Mouse (Mus musculus) hindbrain, embryonic 12.5 days (tissue): ENCODE measurements around the gene Tesk1. TPM values are rescaled to one million over a fixed set of nuclear protein-coding genes. Genes with fewer than 3 reads are reported as not detected.
"Not testable (repeated sequence)": the region's sequence is repeated elsewhere in the genome, so short reads cannot be mapped to it uniquely, and the experiment has no call there.

Source experiments
- ATAC-seq: fragments of 200-750 bp; cut with Nextera tagmentation; 2 replicates; pipeline ENCODE4 v1.8.0; 2017; ENCODE audit warnings: moderate TSS enrichment; ENCODE audit not compliant: low FRiP score
- H3K27ac ChIP-seq: fragments of 300-500 bp; sonication (generic); 2 replicates; pipeline ENCODE4 v1.5.1; 2016; ENCODE audit warnings: mild to moderate bottlenecking
- H3K27me3 ChIP-seq: fragments of 300-500 bp; sonication (generic); 2 replicates; pipeline ENCODE4 v1.6.1; 2016; ENCODE audit warnings: mild to moderate bottlenecking
- H3K36me3 ChIP-seq: fragments of 300-500 bp; sonication (generic); 2 replicates; pipeline ENCODE4 v1.6.1; 2016; ENCODE audit warnings: mild to moderate bottlenecking
- H3K4me1 ChIP-seq: fragments of 300-500 bp; sonication (generic); 2 replicates; pipeline ENCODE4 v1.6.1; 2016
- H3K4me2 ChIP-seq: fragments of 300-500 bp; sonication (generic); replicated peaks from 2 replicates; pipeline ENCODE4 v1.6.1; 2016; ENCODE audit warnings: mild to moderate bottlenecking
- H3K4me3 ChIP-seq: fragments of 300-500 bp; sonication (generic); 2 replicates; pipeline ENCODE4 v1.5.1; 2016; ENCODE audit warnings: mild to moderate bottlenecking
- H3K9ac ChIP-seq: fragments of 300-500 bp; sonication (generic); 2 replicates; pipeline ENCODE4 v1.6.1; 2016; ENCODE audit warnings: mild to moderate bottlenecking, moderate library complexity
- H3K9me3 ChIP-seq: fragments of 300-500 bp; sonication (generic); replicated peaks from 2 replicates; pipeline ENCODE4 v1.6.1; 2016; ENCODE audit warnings: mild to moderate bottlenecking
- WGBS: fragments of 180-500 bp; shearing (Covaris S2); methylation state at CpG from one replicate; pipeline ENCODE4 v1.1.7; 2016; 5-methylcytosine and 5-hydroxymethylcytosine counted together
- polyA plus RNA-seq: library from polyadenylated mRNA; unstranded; fragments of >200 nt; fragmentation: Nextera tagmentation; extraction: Ambion mirVana; gene quantifications from 2 replicates; pipeline ENCODE4 v1.2.1, GENCODE M21; 2016

Tesk1 gene
- polyA plus RNA-seq, 1 experiment from 2014 or later = 16.2 TPM

DNA sequence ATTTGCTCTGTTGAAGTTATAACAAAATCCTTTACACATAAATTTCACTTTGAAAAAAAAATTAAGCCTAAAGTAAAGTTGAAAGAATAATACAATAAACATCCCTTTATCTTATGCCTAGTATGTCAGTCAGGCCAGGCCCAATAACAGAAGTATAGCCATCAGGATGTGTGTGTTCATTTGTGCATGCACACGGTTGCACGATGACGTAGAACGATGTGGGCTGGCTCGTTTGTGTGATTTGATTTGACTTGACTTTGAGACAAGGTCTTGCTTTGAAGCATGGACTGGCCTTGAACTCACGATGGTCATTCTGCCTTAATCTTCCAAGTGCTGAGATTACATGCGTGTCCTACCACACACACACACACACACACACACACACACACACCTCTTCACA, 25.1 kb downstream of the Tesk1 start:
- Histone ChIP-seq H3K9ac (no peak overlapping the region), H3K9me3 (no peaks in the 10 kb centered on the region), H3K4me3 (no peak overlapping the region), H3K27me3 (no peaks in the 10 kb centered on the region), H3K4me2 (no peak overlapping the region), H3K27ac (no peak overlapping the region), H3K4me1 (no peaks in the 10 kb centered on the region), H3K36me3 (no peaks in the 10 kb centered on the region)
- 93% methylated on average over 7 of the region's 7 CpGs for WGBS
- no peak for ATAC-seq

DNA sequence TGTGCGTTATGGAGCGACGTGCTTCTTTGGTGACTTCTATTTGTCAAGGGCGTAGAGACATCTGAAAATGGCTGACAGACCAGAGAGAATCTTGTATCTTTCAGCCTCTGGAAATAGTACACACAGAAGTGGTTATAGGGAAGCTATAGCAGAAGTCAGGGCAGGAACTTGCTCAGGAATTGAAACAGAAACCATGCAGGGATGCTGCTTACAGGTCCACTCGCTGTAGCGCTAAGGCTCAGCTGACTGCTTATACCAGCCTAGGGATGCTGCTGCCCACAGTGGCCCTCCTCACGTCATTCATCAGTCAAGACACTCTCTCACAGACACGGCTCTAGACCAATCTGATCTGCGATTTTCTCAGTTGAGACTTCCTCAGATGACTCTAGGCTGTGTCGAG, 28.6 kb downstream of the Tesk1 start:
- H3K27me3 ChIP-seq = no peaks in the 10 kb centered on the region
- H3K9ac ChIP-seq = no peak overlapping the region
- H3K4me3 ChIP-seq = no peak overlapping the region
- H3K36me3 ChIP-seq = no peaks in the 10 kb centered on the region
- 93% methylated on average over 10 of the region's 10 CpGs for WGBS
- H3K27ac ChIP-seq = no peak overlapping the region
- no peak overlapping the region for H3K4me2 ChIP-seq
- ATAC-seq = no peak
- H3K9me3 ChIP-seq = no peaks in the 10 kb centered on the region
- no peaks in the 10 kb centered on the region for H3K4me1 ChIP-seq

DNA sequence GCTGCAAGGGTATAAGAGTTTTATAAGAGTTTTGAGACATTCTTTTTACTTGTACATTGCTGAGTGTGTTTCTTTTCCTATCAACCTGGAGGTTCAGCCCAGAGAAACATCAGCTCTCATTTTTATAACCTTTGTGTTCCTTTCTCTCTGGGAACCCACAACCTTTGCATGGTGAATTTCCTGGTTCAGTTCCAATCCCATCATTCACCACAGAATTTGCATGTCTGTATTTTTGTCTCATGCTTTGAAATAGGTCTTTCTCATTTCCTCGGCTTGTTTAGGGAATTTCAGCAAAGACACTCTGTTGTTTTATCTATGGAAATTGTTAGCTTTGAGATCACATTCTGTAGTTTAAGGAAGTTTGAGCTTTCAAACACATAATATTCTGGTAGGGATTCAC, 31.9 kb downstream of the Tesk1 start:
- no peak for ATAC-seq
- Histone ChIP-seq H3K27ac (no peak overlapping the region), H3K9ac (no peak overlapping the region), H3K27me3 (no peaks in the 10 kb centered on the region), H3K4me2 (no peak overlapping the region), H3K4me1 (peaks cover 3% of the 10 kb centered on the region; the same call in 1 of the 2 replicates), H3K36me3 (no peaks in the 10 kb centered on the region), H3K9me3 (no peaks in the 10 kb centered on the region), H3K4me3 (no peak overlapping the region)
- WGBS = 84% methylated on average over 1 of the region's 1 CpGs

DNA sequence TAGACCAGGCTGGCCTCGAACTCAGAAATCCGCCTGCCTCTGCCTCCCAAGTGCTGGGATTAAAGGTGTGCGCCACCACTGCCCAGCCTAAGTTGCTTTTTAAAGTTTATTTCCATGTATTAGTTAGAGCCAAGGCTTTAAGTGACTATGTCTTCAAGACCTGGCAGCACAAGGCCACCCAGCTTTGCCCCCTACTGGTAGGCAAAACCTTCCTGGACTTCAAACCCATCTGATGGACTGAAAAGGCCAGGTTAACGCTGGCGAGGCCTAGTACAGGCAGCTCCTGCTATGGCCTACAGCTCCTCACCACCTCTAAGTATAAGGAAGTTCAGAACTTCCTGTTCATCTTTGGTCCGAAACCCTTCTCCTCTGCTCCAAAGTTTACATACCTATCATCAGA, 34.9 kb downstream of the Tesk1 start:
- H3K9ac ChIP-seq = no peak overlapping the region
- H3K36me3 ChIP-seq = no peaks in the 10 kb centered on the region
- 83% methylated on average over 6 of the region's 6 CpGs for WGBS
- peaks cover 3% of the 10 kb centered on the region; the same call in 1 of the 2 replicates for H3K4me1 ChIP-seq
- no peak for ATAC-seq
- no peak overlapping the region for H3K4me3 ChIP-seq
- H3K4me2 ChIP-seq = no peak overlapping the region
- H3K27me3 ChIP-seq = no peaks in the 10 kb centered on the region
- H3K9me3 ChIP-seq = no peaks in the 10 kb centered on the region
- no peak overlapping the region for H3K27ac ChIP-seq

DNA sequence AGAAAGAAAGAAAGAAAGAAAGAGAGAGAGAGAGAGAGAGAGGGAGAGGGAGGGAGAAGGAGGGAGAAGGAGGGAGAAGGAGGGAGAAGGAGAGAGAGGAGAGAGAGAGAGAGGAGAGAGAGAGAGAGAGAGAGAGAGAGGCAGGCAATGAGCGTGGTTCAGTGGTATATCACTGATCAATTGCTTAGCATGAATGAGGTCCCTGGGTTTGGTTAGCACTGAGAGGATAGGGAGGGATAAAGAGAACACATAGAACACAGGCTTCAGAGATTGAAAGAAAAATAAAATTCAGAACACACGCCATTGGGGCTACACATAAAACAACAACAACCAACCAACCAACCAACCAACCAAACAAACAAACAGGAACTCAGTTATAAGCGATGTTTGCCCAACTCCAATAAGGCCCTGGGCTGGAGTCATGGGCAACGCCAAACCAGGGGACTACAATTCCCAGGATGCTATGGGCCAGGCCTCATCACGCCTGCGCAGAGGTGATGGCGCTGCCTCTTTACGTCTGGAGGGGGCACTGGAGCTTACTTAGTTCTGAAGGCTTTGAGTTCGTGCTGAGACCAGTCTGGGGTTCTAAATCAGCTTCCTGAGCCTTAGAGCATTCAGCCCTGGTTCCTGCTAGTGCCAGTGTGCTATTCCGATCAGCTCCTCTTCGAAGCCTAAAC, 36.3 kb downstream of the Tesk1 start:
- H3K9me3 ChIP-seq = no peaks in the 10 kb centered on the region
- no peaks in the 10 kb centered on the region for H3K27me3 ChIP-seq
- ATAC-seq = peak; percentile 93
- H3K9ac ChIP-seq = no peak overlapping the region
- peak overlapping the region; percentile 24 for H3K4me3 ChIP-seq
- peaks cover 3% of the 10 kb centered on the region; the same call in 1 of the 2 replicates for H3K4me1 ChIP-seq
- 16% methylated on average over 11 of the region's 11 CpGs for WGBS
- H3K27ac ChIP-seq = no peak overlapping the region
- H3K36me3 ChIP-seq = no peaks in the 10 kb centered on the region
- H3K4me2 ChIP-seq = peak overlapping the region; percentile 47

DNA sequence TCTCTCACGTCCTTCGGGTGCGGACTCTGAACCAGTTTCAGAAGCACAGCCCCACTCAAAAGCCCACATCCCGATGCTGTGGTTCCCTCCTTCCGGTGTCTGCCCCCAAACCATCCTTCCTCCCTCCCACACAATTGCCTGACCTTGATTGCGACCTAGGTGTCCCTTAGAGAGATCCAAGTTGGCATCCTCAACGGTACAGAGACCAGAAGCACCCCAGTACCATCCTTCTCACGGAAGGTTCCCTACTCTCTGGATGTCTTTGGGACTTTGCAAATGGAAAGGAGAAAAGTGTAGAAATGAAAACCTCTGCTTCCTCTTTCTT, 36.8 kb downstream of the Tesk1 start:
- WGBS = 51% methylated on average over 8 of the region's 8 CpGs
- H3K4me2 ChIP-seq = peak overlapping the region; percentile 47
- no peak overlapping the region for H3K9ac ChIP-seq
- H3K4me1 ChIP-seq = peaks cover 3% of the 10 kb centered on the region; the same call in 1 of the 2 replicates
- no peaks in the 10 kb centered on the region for H3K9me3 ChIP-seq
- no peaks in the 10 kb centered on the region for H3K36me3 ChIP-seq
- peak overlapping the region; percentile 24 for H3K4me3 ChIP-seq
- H3K27ac ChIP-seq = no peak overlapping the region
- peak; percentile 52 for ATAC-seq
- no peaks in the 10 kb centered on the region for H3K27me3 ChIP-seq

DNA sequence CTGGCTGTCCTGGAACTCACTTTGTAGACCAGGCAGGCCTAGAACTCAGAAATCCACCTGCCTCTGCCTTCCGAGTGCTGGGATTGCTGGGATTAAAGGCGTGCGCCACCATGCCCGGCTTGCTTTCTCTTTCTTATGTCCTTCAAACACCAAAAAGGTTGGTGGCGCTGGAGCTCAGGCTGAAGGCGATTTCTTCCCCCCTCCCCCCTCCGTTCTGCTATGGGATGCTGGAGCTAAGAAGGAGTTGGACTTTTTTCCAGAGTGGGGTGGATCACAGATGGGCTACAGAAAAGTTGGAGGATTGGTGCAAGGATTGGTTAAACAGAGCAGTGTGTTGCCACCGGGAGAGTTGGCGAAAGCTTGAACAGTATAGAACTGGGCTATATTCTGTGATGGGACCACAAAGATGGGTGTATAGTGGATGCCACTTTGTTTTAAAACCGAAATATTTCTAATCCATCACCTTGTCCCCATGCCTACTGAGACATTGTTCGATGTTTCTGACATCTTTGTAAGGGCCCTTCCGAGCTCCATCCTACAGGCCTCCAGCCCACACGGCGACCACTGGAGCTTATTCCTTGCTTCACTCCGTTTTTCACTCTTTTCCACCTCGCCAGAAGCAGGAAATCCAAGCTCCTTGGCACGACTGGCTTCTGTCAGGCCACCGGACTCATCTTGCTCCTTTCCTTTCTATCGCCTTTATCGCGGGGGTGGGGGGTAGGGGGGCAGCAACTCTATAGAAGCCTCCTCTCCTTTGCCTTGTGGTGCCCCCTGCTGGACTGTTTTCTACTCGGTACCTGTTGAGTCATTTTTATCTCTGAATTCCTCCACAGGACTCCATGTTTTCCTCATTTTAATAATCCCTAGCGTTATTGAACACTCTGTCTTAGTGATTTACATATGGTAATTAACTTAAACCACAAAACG, 37.4 kb downstream of the Tesk1 start:
- Histone ChIP-seq H3K4me1 (peaks cover 3% of the 10 kb centered on the region; the same call in 1 of the 2 replicates), H3K9ac (no peak overlapping the region), H3K27ac (no peak overlapping the region), H3K4me2 (no peak overlapping the region), H3K4me3 (no peak overlapping the region), H3K27me3 (no peaks in the 10 kb centered on the region), H3K9me3 (no peaks in the 10 kb centered on the region), H3K36me3 (no peaks in the 10 kb centered on the region)
- no peak for ATAC-seq
- 45% methylated on average over 24 of the region's 24 CpGs for WGBS

DNA sequence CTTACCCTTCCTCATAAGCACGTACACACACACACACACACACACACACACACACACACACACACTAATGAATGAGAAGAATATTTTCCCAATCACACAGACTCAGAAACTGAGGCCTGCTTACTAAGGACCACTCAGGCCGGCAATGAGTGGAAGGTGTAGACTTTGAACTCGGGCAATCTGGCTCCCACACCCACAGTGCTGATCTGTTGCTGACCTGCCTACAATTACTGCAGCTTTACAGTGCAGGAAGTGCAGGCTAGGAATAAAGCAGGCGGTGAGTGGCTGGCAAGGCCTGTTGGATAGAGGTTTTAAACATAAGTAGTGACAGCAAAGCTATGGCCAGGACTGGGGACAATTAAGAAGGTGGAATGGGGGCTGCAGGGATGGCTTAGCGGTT, 39.2 kb downstream of the Tesk1 start:
- no peak overlapping the region for H3K4me2 ChIP-seq
- no peak for ATAC-seq
- H3K27me3 ChIP-seq = no peaks in the 10 kb centered on the region
- H3K4me1 ChIP-seq = peaks cover 3% of the 10 kb centered on the region; the same call in 1 of the 2 replicates
- no peaks in the 10 kb centered on the region for H3K9me3 ChIP-seq
- no peaks in the 10 kb centered on the region for H3K36me3 ChIP-seq
- H3K9ac ChIP-seq = no peak overlapping the region
- no peak overlapping the region for H3K4me3 ChIP-seq
- 85% methylated on average over 5 of the region's 5 CpGs for WGBS
- H3K27ac ChIP-seq = no peak overlapping the region

DNA sequence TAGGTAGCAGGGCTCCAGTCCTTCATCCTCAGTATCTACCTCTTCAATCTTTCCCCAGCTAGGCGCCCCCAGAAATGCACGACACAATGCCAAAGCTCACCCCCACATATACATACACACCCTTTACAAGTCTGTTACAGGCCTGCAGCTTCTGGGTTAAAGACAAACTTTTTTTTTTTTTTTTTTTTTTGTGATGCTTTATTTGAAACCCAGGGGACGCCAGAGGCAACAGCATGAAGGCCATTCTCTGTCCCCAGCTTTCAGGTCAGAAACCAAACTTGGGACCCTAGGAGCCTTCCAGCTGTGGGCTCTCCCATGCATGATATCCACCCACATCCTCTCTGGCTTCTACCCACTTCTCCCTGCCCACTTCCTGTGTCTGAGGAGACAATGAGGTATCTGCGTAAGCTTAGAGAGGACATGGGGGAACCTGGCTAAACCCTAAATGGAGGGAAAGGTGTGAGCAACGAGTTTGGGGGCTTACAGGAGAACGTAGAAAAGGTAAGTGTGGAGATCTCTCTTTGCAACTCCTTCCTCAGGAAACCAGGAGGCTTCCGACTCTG, 40.2 kb downstream of the Tesk1 start:
- H3K9ac ChIP-seq = no peak overlapping the region
- ATAC-seq = no peak
- H3K9me3 ChIP-seq = no peaks in the 10 kb centered on the region
- no peaks in the 10 kb centered on the region for H3K27me3 ChIP-seq
- 73% methylated on average over 7 of the region's 7 CpGs for WGBS
- H3K4me3 ChIP-seq = no peak overlapping the region
- no peak overlapping the region for H3K4me2 ChIP-seq
- H3K36me3 ChIP-seq = no peaks in the 10 kb centered on the region
- H3K4me1 ChIP-seq = peaks cover 3% of the 10 kb centered on the region; the same call in 1 of the 2 replicates
- no peak overlapping the region for H3K27ac ChIP-seq

DNA sequence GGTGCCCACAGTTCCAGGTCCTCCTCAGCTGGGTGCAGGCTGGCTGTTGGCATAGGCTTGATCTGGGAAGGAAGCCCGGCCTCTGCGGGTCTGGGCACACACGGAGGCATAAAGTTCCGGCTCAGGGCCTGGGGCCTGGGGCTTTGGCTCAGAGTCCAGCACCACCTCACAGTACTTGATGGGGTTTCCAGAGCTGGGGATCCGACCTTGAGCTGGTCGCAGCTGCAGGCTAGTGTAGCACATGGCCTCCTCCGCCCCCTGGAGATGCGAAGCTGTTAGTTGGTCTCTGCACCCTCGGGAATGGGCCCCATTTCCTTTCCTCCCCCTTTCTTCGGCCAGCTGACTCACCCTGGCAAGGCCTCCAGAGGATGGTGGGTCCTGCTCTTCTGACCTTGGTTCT, 40.9 kb downstream of the Tesk1 start:
- Histone ChIP-seq H3K4me1 (peaks cover 3% of the 10 kb centered on the region; the same call in 1 of the 2 replicates), H3K9ac (no peak overlapping the region), H3K4me3 (no peak overlapping the region), H3K27me3 (no peaks in the 10 kb centered on the region), H3K36me3 (no peaks in the 10 kb centered on the region), H3K27ac (no peak overlapping the region), H3K4me2 (no peak overlapping the region), H3K9me3 (no peaks in the 10 kb centered on the region)
- WGBS = 69% methylated on average over 10 of the region's 10 CpGs
- no peak for ATAC-seq

DNA sequence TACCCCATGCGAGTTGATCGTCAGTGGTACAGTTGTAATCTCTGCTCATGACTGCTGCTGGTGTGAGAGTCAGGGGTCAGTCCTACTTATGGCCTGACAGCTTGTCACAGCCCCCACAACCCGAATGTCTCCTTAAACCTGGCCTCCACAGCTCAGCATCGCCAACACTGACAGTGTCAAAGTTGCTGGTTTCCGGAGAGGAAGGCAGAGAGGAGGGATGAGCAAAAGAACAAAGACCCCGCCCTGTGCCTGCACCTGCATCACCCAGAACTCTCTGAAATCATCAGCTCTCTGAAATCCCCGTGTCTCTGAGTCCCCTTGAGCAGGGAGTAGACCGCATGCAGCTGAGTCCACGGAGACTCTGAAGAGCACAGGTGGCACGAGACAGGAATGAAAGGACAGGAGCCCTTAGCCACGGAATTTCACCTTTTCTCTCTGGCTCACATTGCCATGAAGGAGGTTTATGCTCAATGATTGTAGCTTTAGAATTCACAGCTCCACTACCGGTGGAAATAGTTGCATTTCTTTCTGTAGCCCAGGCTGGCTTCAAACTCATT, 41.9 kb downstream of the Tesk1 start, which contains the start of gene Sit1:
TSS of gene Sit1 (minus strand) at position 200 of the 557 bp plus-strand sequence.
- no peaks in the 10 kb centered on the region for H3K36me3 ChIP-seq
- no peak within 1 kb of the TSS for H3K27ac ChIP-seq
- ATAC-seq = no peak
- H3K9ac ChIP-seq = no peak within 1 kb of the TSS
- H3K4me2 ChIP-seq = no peak within 1 kb of the TSS
- no peaks in the 10 kb centered on the region for H3K9me3 ChIP-seq
- no peaks in the 10 kb centered on the region for H3K27me3 ChIP-seq
- no peaks in the 10 kb centered on the region for H3K4me1 ChIP-seq
- H3K4me3 ChIP-seq = no peak within 1 kb of the TSS
- WGBS = 61% methylated on average over 12 of the region's 12 CpGs

DNA sequence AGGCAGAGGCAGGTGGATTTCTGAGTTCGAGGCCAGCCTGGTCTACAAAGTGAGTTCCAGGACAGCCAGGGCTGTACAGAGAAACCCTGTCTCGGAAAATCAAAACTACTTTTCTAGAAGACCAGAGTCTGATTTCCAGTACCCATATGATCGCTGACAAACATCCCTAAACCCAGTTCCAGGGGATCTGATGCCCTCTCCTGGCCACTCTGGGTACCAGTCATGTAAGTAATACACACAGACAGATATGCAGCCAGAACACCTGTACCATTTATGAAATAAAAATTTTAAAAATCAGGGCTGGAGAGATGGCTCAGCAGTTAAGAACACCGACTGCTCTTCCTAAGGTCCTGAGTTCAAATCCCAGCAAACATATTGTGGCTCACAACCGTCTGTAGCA, 43.9 kb downstream of the Tesk1 start:
- H3K4me2 ChIP-seq = not testable (repeated sequence)

More for the DNA sequence above, 43.9 kb downstream of the Tesk1 start:
- not testable (repeated sequence) for H3K9ac ChIP-seq, H3K9me3 ChIP-seq, H3K27me3 ChIP-seq, H3K4me1 ChIP-seq, H3K27ac ChIP-seq, H3K36me3 ChIP-seq, ATAC-seq, H3K4me3 ChIP-seq
- WGBS = 86% methylated on average over 5 of the region's 5 CpGs
